Mouse (Mus musculus) heart, adult 2 months (tissue): Measurements from ENCODE around the gene Thap4. TPM values are rescaled to one million over a fixed set of nuclear protein-coding genes. Genes with fewer than 3 reads are reported as not detected.

Experiments
- DNase-seq, 2 experiments: peaks; one replicate each; pipeline ENCODE4 v3.0.0; 2021
- H3K27ac ChIP-seq: fragments of 200-600 bp; 2 replicates; pipeline ENCODE4 v1.8.1; 2022
- H3K27me3 ChIP-seq: fragments of 200-500 bp; 2 replicates; pipeline ENCODE4 v1.6.1; 2012; ENCODE audit warnings: mild to moderate bottlenecking, low read length, inconsistent platforms, mixed read lengths; ENCODE audit not compliant: control insufficient read depth, insufficient read depth
- H3K36me3 ChIP-seq: fragments of 200-500 bp; 2 replicates; pipeline ENCODE4 v1.6.1; 2012; ENCODE audit warnings: low read length, inconsistent platforms; ENCODE audit not compliant: control insufficient read depth, insufficient read depth
- H3K4me1 ChIP-seq: fragments of 200-500 bp; 2 replicates; pipeline ENCODE4 v1.6.1; 2011; ENCODE audit warnings: low read length; ENCODE audit not compliant: control insufficient read depth, insufficient read depth
- H3K4me3 ChIP-seq: fragments of 200-600 bp; 2 replicates; pipeline ENCODE4 v1.8.1; 2022
- H3K79me2 ChIP-seq: fragments of 200-500 bp; replicated peaks from 2 replicates; pipeline ENCODE4 v1.6.1; 2012; ENCODE audit warnings: mild to moderate bottlenecking, inconsistent platforms, low read length, moderate library complexity, mixed read lengths; ENCODE audit not compliant: control insufficient read depth, insufficient read depth
- H3K9ac ChIP-seq: fragments of 200-500 bp; 2 replicates; pipeline ENCODE4 v1.6.1; 2012; ENCODE audit warnings: low read depth, mild to moderate bottlenecking, control low read depth, inconsistent platforms, low read length, mixed read lengths
- CTCF ChIP-seq: fragments of 200-600 bp; IDR thresholded peaks from 2 replicates; pipeline ENCODE4 v1.8.1; 2022; ENCODE audit warnings: antibody characterized with exemption, mild to moderate bottlenecking, moderate library complexity
- EP300 ChIP-seq: fragments of 200-500 bp; IDR thresholded peaks from 2 replicates; pipeline ENCODE4 v1.6.1; 2011; ENCODE audit warnings: low read depth, low read length, control low read depth; ENCODE audit not compliant: insufficient read depth
- POLR2A ChIP-seq: fragments of 200-500 bp; IDR thresholded peaks from 2 replicates; pipeline ENCODE4 v1.6.1; 2011; ENCODE audit warnings: mild to moderate bottlenecking, low read depth, low read length, control low read depth; ENCODE audit not compliant: insufficient read depth
- WGBS: fragments of 180-500 bp; shearing (Covaris S2); methylation state at CpG from one replicate; pipeline ENCODE4 v1.1.7; 2018; 5-methylcytosine and 5-hydroxymethylcytosine counted together
- intact Hi-C: fragments of 180-260 bp; cut with DNase I; formaldehyde crosslinking; loops from one replicate; pipeline ENCODE4 v1.15.1; 2025
- polyA plus RNA-seq: library from polyadenylated mRNA; depleted of rRNA; stranded (reverse); fragments of >200 nt; gene quantifications from 2 replicates; pipeline ENCODE4 v1.2.3, GENCODE M21; 2012
- total RNA-seq, 2 experiments: library from RNA; stranded (reverse); gene quantifications; 2 replicates each; pipeline ENCODE4 v1.2.3; 2021

Thap4 gene
- total and polyA plus RNA-seq, 3 experiments, result 69.0 to 80.4 (median 75.0) TPM

DNA sequence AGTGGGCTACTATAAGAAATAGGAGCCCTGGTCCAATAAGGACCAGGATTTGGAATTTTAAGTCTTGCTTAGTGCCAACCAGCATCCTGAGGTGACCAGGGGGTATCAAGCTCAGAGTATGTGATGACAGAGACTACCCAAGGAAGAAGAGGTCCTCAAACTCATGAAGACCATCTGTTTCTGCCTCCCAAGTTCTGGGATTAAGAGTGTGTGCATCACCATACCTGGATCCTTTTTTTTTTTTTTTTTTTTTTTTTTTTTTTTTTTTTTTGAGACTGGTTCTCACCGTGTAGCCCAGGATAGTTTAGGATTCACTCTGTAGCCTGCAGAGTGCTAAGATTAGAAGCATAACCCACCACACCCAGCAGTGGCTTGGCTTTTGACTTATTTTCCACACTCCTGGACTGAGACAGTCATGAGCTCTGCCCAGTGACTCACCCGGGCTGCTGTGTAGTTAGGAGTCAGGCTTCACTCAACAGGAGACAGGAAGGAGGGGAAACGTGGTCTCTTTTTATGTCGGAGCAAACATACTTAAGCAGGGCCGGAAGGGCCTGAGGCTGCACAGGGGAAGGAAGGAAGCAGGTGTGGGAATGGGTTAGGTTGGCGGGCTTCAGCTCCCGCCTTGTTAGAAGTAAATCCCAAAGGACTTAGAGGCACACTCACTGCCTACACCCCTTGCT is 74.6 kb downstream of the Thap4 start:
- Histone ChIP-seq H3K4me3 (no peak overlapping the region), H3K4me1 (peaks cover 14% of the 10 kb centered on the region), H3K27me3 (no peaks in the 10 kb centered on the region), H3K36me3 (peaks cover 2% of the 10 kb centered on the region; the same call in 1 of the 2 replicates), H3K9ac (no peak overlapping the region), H3K27ac (peak overlapping the region; percentile 72), H3K79me2 (no peaks in the 10 kb centered on the region)
- WGBS, result 36% methylated on average over 7 of the region's 7 CpGs
- TF ChIP-seq EP300 (peak; percentile 94), CTCF (no peak), POLR2A (peak; percentile 41; the same call in 1 of the 2 replicates)
- DNase-seq, result peak; percentile 54 to 73
- intact Hi-C loops, result no loop called here

DNA sequence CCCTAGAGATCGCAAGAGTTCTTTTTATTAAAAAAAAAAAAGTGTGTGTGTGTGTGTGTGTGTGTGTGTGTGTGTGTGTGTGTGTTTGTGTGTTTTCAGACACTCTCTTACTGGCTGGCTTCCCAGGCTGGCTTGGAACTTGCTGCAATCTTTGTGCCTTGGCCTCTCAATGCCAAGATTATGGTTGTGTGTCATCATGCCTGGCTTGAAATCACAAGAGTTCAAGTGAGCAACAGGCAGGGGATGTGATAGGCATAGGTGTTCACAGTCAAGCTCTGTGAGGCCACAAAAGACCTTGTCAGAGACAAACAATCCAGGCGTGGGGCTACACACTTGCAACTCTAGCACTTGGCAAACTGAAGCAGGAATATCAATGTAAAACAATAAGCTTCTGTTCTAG is 76.3 kb downstream of the Thap4 start:
- no peak for TF ChIP-seq EP300
- TF ChIP-seq POLR2A, result no peak
- no peak for TF ChIP-seq CTCF
- Histone ChIP-seq H3K27ac (no peak overlapping the region), H3K9ac (no peak overlapping the region), H3K4me1 (peaks cover 14% of the 10 kb centered on the region), H3K27me3 (no peaks in the 10 kb centered on the region), H3K79me2 (no peaks in the 10 kb centered on the region), H3K36me3 (peaks cover 2% of the 10 kb centered on the region; the same call in 1 of the 2 replicates), H3K4me3 (no peak overlapping the region)
- intact Hi-C loops, result no loop called here
- WGBS, result 27% methylated on average over 2 of the region's 2 CpGs
- peak in 1 of 2 experiments; percentile 64 for DNase-seq

- Histone ChIP-seq H3K9ac (no peak overlapping the region), H3K4me3 (no peak overlapping the region), H3K4me1 (peaks cover 1% of the 10 kb centered on the region; the same call in 1 of the 2 replicates), H3K27ac (no peak overlapping the region), H3K27me3 (no peaks in the 10 kb centered on the region), H3K36me3 (no peaks in the 10 kb centered on the region), H3K79me2 (no peaks in the 10 kb centered on the region)
- intact Hi-C loops, result no loop called here
- DNase-seq, result no peak
- WGBS, result 93% methylated on average over 5 of the region's 5 CpGs
- TF ChIP-seq POLR2A (no peak), CTCF (no peak), EP300 (no peak)
Observed at GRCm38 (mm10) chr1:93672682-93673081, 82.0 kb downstream of the Thap4 start.

DNA sequence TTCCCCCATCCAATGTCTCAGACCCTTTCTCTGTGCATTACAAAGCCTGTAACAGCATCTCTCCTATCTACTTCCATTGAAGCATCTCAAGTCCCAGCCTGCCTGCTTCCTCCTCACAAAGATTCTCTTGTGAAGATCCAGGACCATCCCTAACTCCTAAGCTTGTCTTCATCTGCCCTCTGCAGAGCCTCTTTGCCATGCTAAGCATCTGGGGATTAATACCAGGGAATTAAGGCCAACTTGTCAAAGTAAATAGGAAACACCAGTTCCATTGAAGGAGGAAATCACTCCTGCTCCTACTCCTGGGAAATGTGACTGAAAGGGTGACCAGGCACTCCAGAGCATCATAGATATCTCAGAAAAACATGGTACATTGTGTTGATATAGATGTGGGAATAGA is 84.7 kb downstream of the Thap4 start:
- no peaks in the 10 kb centered on the region for H3K27me3 ChIP-seq
- no peak for TF ChIP-seq CTCF
- TF ChIP-seq EP300, result no peak
- TF ChIP-seq POLR2A, result no peak
- H3K4me3 ChIP-seq, result no peak overlapping the region
- intact Hi-C loops, result loop anchor here (2.0 to 5.0 kb wide), 2 partner anchors 15 to 132 kb away; partner anchors contain the start of genes Bok, Dtymk and Ing5
- no peak overlapping the region for H3K9ac ChIP-seq
- no peak for DNase-seq
- H3K79me2 ChIP-seq, result no peaks in the 10 kb centered on the region
- no peak overlapping the region for H3K27ac ChIP-seq
- H3K36me3 ChIP-seq, result no peaks in the 10 kb centered on the region
- peaks cover 1% of the 10 kb centered on the region; the same call in 1 of the 2 replicates for H3K4me1 ChIP-seq

DNA sequence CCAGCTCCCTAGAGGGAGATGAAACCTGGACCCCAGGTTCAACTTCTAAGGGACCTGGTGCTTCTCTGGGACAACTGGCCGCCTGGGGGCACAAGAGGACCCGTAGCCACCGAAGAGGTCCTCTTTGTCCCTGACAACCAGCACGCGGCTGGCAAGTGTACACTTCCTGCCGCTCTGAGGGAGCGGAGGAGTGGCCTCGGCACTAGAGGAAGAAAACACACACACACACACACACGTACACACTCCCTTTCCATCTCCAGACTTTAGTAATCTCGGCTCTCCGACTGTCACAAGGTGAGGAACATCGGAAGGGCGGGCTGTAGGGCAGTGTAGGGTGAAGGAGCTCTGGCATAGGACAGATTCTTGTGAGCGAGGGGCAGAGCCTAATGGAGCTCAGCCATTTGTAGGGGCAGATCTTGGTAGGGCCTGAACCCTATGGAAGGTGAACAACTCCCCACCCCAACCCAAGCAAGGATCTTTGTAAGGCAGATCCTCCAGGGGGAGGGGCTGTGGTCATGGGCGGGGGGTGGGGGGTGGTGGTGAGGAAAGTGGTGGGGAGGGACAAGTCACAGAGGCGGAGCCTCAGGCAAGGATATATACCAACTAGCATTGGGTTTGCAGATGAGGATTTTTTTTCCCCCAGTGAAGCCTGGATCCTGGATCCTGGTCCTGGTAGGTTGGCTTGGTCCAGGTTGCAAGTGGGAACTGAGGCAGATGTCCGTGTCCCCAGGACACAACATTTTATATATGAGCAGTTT is 85.7 kb downstream of the Thap4 start:
- H3K79me2 ChIP-seq, result no peaks in the 10 kb centered on the region
- H3K36me3 ChIP-seq, result no peaks in the 10 kb centered on the region
- peak overlapping the region; percentile 40 for H3K27ac ChIP-seq
- peak; percentile 71 for TF ChIP-seq EP300
- peak; percentile 55 for TF ChIP-seq POLR2A
- TF ChIP-seq CTCF, result peak; percentile 88
- H3K4me3 ChIP-seq, result peak overlapping the region; percentile 46
- WGBS, result 7% methylated on average over 17 of the region's 17 CpGs
- peaks cover 1% of the 10 kb centered on the region; the same call in 1 of the 2 replicates for H3K4me1 ChIP-seq
- peak overlapping the region; percentile 50; the same call in 1 of the 2 replicates for H3K9ac ChIP-seq
- intact Hi-C loops, result loop anchor here (1.0 to 5.0 kb wide), 3 partner anchors 16 to 133 kb away; partner anchors contain the start of genes Bok, Dtymk and Ing5
- H3K27me3 ChIP-seq, result no peaks in the 10 kb centered on the region
- DNase-seq, result peak; percentile 87 to 88
